Mouse (Mus musculus) hindbrain, embryonic 15.5 days (tissue): Measurements from ENCODE around the gene Arid5b. TPM values are rescaled to one million over a fixed set of nuclear protein-coding genes. Genes with fewer than 3 reads are reported as not detected.

Experiments used
- ATAC-seq: fragments of 200-750 bp; cut with Nextera tagmentation; 2 replicates; pipeline ENCODE4 v1.8.0; 2017; ENCODE audit warnings: low read depth, moderate number of reproducible peaks, moderate TSS enrichment; ENCODE audit not compliant: low FRiP score
- H3K27ac ChIP-seq: fragments of 300-500 bp; sonication (generic); replicated peaks from 2 replicates; pipeline ENCODE4 v1.5.1; 2015; ENCODE audit warnings: mild to moderate bottlenecking, inconsistent platforms
- H3K27me3 ChIP-seq: fragments of 300-500 bp; sonication (generic); 2 replicates; pipeline ENCODE4 v1.6.1; 2015; ENCODE audit warnings: control low read depth, inconsistent platforms
- H3K36me3 ChIP-seq: fragments of 300-500 bp; sonication (generic); 2 replicates; pipeline ENCODE4 v1.6.1; 2015; ENCODE audit warnings: control low read depth, inconsistent platforms
- H3K4me1 ChIP-seq: fragments of 300-500 bp; sonication (generic); replicated peaks from 2 replicates; pipeline ENCODE4 v1.6.1; 2015; ENCODE audit warnings: control low read depth, inconsistent platforms
- H3K4me2 ChIP-seq: fragments of 300-500 bp; sonication (generic); 2 replicates; pipeline ENCODE4 v1.6.1; 2015; ENCODE audit warnings: moderate library complexity, mild to moderate bottlenecking, inconsistent platforms
- H3K4me3 ChIP-seq: fragments of 300-500 bp; sonication (generic); 2 replicates; pipeline ENCODE4 v1.5.1; 2015; ENCODE audit warnings: mild to moderate bottlenecking, inconsistent platforms
- H3K9ac ChIP-seq: fragments of 300-500 bp; sonication (generic); 2 replicates; pipeline ENCODE4 v1.6.1; 2015; ENCODE audit warnings: inconsistent platforms
- H3K9me3 ChIP-seq: fragments of 300-500 bp; sonication (generic); 2 replicates; pipeline ENCODE4 v1.6.1; 2016; ENCODE audit warnings: control low read depth, inconsistent platforms
- WGBS: fragments of 180-500 bp; shearing (Covaris S2); methylation state at CpG from one replicate; pipeline ENCODE4 v1.1.7; 2015; 5-methylcytosine and 5-hydroxymethylcytosine counted together
- polyA plus RNA-seq: library from polyadenylated mRNA; unstranded; fragments of >200 nt; fragmentation: Nextera tagmentation; extraction: Ambion mirVana; gene quantifications from 2 replicates; pipeline ENCODE4 v1.2.1, GENCODE M21; 2015

The Arid5b gene
- polyA plus RNA-seq, 1 experiment from 2014 or later: 17.4 TPM

DNA sequence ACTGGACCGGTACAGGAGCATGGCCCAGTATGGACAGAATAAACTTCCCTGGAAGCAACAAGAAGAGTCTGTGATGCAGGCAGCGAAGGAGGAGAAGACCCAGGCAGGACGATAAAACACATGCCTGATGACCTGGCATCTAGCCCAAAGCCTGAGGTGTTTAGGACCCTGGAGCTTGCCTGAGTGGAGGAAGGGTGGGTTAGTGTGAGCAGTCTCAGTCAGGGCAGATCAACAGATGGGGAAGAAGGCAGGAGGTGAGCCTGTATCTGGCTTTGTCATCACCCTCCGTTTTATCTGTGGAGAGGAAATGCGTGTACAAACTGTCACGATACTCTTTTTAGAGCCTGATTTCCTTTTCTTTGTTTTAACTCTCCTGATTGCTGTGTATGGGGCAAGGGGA, 196.8 kb downstream of the Arid5b start:
- H3K9ac ChIP-seq: no peak overlapping the region
- H3K27me3 ChIP-seq: no peaks in the 10 kb centered on the region
- no peak overlapping the region for H3K4me2 ChIP-seq
- no peaks in the 10 kb centered on the region for H3K4me1 ChIP-seq
- 64% methylated on average over 6 of the region's 6 CpGs for WGBS
- no peak for ATAC-seq
- no peak overlapping the region for H3K27ac ChIP-seq
- H3K4me3 ChIP-seq: no peak overlapping the region
- no peaks in the 10 kb centered on the region for H3K9me3 ChIP-seq
- H3K36me3 ChIP-seq: no peaks in the 10 kb centered on the region

DNA sequence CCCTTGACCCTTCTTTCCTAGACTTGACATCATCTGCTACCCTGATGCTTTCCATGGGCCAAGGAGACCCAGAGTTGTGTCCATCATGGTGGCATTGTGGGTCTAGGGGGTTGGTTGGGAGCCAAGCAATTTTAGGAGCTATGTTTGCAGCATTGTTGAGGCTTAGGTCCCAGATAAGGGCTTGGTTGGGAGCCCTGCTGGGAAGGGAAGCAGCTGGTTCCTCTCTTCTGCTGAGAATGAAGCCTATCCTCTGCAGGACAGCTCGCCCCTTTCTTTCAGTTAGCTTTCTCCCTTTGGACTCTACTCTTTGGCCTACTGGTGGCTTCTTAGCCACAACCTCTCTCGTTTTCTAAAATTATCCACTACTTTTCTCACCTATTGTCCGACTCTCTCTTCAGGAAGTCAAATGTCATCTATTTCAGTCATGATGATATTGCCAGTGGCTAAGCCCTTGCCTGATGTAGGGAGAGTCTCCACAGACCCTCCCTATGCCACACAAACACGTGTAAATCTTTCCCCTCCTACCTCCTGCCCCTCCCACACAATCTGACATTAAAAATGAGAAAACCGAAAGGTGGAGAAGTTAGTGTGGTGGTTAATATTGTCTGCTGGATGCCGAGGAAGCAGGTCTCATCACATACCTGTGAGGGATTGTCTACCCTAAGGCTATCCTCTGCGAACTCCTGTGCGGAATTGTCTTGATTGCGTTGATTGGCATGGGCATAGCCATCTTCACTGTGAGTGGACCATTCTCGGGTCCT, 198.4 kb downstream of the Arid5b start:
- Histone ChIP-seq H3K4me2 (no peak overlapping the region), H3K9me3 (no peaks in the 10 kb centered on the region), H3K27ac (no peak overlapping the region), H3K4me3 (no peak overlapping the region), H3K9ac (no peak overlapping the region), H3K4me1 (no peaks in the 10 kb centered on the region), H3K36me3 (no peaks in the 10 kb centered on the region), H3K27me3 (no peaks in the 10 kb centered on the region)
- no peak for ATAC-seq
- WGBS: 89% methylated on average over 10 of the region's 10 CpGs

- no peak for ATAC-seq
- Histone ChIP-seq H3K9me3 (no peaks in the 10 kb centered on the region), H3K36me3 (no peaks in the 10 kb centered on the region), H3K27ac (no peak overlapping the region), H3K4me3 (no peak overlapping the region), H3K27me3 (no peaks in the 10 kb centered on the region), H3K4me2 (no peak overlapping the region), H3K9ac (no peak overlapping the region), H3K4me1 (no peaks in the 10 kb centered on the region)
- 93% methylated on average over 3 of the region's 3 CpGs for WGBS
These were observed 199.8 kb downstream of the Arid5b start for GRCm38 (mm10) chr10:68078708-68079107.

- no peaks in the 10 kb centered on the region for H3K9me3 ChIP-seq
- ATAC-seq: no peak
- WGBS: 94% methylated on average over 5 of the region's 5 CpGs
These were observed 203.4 kb downstream of the Arid5b start for GRCm38 (mm10) chr10:68075181-68075580.

GRCm38 (mm10) chr10:68074291-68074690, 204.2 kb downstream of the Arid5b start:
- H3K4me3 ChIP-seq: no peak overlapping the region
- no peak overlapping the region for H3K27ac ChIP-seq
- H3K9ac ChIP-seq: no peak overlapping the region
- WGBS: 91% methylated on average over 12 of the region's 12 CpGs
- ATAC-seq: no peak
- H3K4me1 ChIP-seq: no peaks in the 10 kb centered on the region
- no peak overlapping the region for H3K4me2 ChIP-seq
- H3K27me3 ChIP-seq: no peaks in the 10 kb centered on the region
- no peaks in the 10 kb centered on the region for H3K36me3 ChIP-seq
- no peaks in the 10 kb centered on the region for H3K9me3 ChIP-seq

More at GRCm38 (mm10) chr10:68075181-68075580, 203.4 kb downstream of the Arid5b start:
- Histone ChIP-seq H3K9ac (no peak overlapping the region), H3K4me3 (no peak overlapping the region), H3K4me1 (no peaks in the 10 kb centered on the region), H3K27ac (no peak overlapping the region), H3K36me3 (no peaks in the 10 kb centered on the region), H3K27me3 (no peaks in the 10 kb centered on the region), H3K4me2 (no peak overlapping the region)

DNA sequence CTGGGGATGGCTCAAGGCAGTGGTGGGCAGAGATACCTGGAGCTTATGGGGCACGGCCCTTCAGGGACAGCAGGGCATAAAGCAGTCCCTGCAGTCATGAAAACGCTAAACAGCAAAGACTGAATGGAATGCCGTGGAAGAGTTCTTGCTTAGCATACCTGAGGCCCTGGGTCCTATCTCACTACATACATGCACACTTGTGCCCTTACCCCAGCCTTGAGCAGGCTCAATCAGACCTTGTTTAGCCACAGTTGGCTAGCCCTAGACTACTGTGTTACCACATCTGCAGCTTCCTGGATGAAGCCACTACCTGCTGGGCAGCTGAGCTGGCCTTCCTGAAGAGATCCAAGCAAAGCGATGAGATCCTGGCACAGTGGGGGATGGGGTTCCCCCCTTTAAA, 205.9 kb downstream of the Arid5b start:
- Histone ChIP-seq H3K9me3 (no peaks in the 10 kb centered on the region), H3K27me3 (no peaks in the 10 kb centered on the region), H3K27ac (no peak overlapping the region), H3K4me1 (no peaks in the 10 kb centered on the region), H3K36me3 (no peaks in the 10 kb centered on the region), H3K4me2 (no peak overlapping the region), H3K4me3 (no peak overlapping the region), H3K9ac (no peak overlapping the region)
- no peak for ATAC-seq
- WGBS: 85% methylated on average over 4 of the region's 4 CpGs

DNA sequence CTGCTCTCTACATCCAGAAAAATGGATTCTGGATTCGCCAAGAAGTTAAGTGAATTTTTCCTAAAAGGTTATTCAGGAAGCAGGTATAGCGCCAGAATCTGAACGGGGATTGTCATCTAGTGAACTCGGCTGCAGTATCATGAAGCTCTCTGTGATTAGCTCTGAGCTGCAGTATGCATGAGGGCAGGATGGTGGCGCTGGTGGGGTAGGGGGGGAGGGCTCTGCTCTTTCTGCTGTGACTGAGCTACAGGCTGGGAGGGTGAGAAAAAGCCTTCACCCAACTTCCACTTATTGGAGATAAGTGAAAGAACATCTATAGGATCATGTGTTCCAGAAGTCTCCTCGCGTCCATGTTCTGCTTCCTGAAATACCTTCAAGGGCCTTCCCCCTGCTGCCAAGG, 207.5 kb downstream of the Arid5b start:
- no peak overlapping the region for H3K4me2 ChIP-seq
- no peak overlapping the region for H3K9ac ChIP-seq
- no peak overlapping the region for H3K4me3 ChIP-seq
- H3K27ac ChIP-seq: no peak overlapping the region
- 86% methylated on average over 7 of the region's 7 CpGs for WGBS
- no peaks in the 10 kb centered on the region for H3K4me1 ChIP-seq
- no peaks in the 10 kb centered on the region for H3K27me3 ChIP-seq
- H3K9me3 ChIP-seq: no peaks in the 10 kb centered on the region
- ATAC-seq: no peak
- no peaks in the 10 kb centered on the region for H3K36me3 ChIP-seq

- peaks cover 14% of the 10 kb centered on the region for H3K4me1 ChIP-seq
- ATAC-seq: no peak
- no peak overlapping the region for H3K4me3 ChIP-seq
- no peak overlapping the region for H3K27ac ChIP-seq
- no peaks in the 10 kb centered on the region for H3K9me3 ChIP-seq
- no peaks in the 10 kb centered on the region for H3K27me3 ChIP-seq
- H3K9ac ChIP-seq: no peak overlapping the region
- H3K36me3 ChIP-seq: no peaks in the 10 kb centered on the region
- WGBS: 84% methylated on average over 8 of the region's 8 CpGs
- no peak overlapping the region for H3K4me2 ChIP-seq
These were observed 210.1 kb downstream of the Arid5b start for GRCm38 (mm10) chr10:68068426-68068825.

GRCm38 (mm10) chr10:68067961-68068360, 210.6 kb downstream of the Arid5b start:
- 82% methylated on average over 5 of the region's 5 CpGs for WGBS
- H3K4me1 ChIP-seq: peaks cover 14% of the 10 kb centered on the region
- H3K4me2 ChIP-seq: no peak overlapping the region
- no peaks in the 10 kb centered on the region for H3K36me3 ChIP-seq
- no peaks in the 10 kb centered on the region for H3K9me3 ChIP-seq
- ATAC-seq: no peak
- H3K9ac ChIP-seq: no peak overlapping the region
- no peaks in the 10 kb centered on the region for H3K27me3 ChIP-seq
- H3K27ac ChIP-seq: no peak overlapping the region
- no peak overlapping the region for H3K4me3 ChIP-seq

DNA sequence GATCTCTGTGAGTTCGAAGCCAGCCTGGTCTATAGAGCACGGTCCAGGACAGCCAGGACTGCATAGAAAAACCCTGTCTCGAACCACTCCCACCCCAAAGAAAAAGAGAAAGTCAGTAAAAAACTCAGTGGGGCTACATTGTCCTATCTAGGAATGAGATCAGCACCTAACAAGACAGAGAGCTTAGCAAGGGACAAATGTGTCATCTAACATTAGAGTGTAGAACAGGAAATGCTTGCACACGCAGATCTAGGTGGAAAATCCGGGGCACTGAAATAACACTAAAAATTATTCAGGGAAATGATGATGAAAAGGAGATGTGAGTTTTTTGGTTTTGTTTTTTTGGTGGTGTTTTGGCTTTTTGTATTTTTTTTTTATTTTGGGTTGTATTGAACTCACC, 212.4 kb downstream of the Arid5b start:
- 96% methylated on average over 5 of the region's 5 CpGs for WGBS
- Histone ChIP-seq H3K9me3 (no peaks in the 10 kb centered on the region), H3K27ac (no peak overlapping the region), H3K4me1 (peaks cover 15% of the 10 kb centered on the region), H3K4me3 (no peak overlapping the region), H3K36me3 (no peaks in the 10 kb centered on the region), H3K27me3 (no peaks in the 10 kb centered on the region), H3K4me2 (no peak overlapping the region), H3K9ac (no peak overlapping the region)
- ATAC-seq: no peak

GRCm38 (mm10) chr10:68064571-68064970, 214.0 kb downstream of the Arid5b start:
- Histone ChIP-seq H3K27me3 (no peaks in the 10 kb centered on the region), H3K27ac (no peak overlapping the region), H3K4me1 (peaks cover 24% of the 10 kb centered on the region), H3K4me2 (peak overlapping the region; percentile 26), H3K9ac (no peak overlapping the region), H3K9me3 (no peaks in the 10 kb centered on the region), H3K36me3 (no peaks in the 10 kb centered on the region), H3K4me3 (no peak overlapping the region)
- no peak for ATAC-seq
- WGBS: 17% methylated on average over 10 of the region's 10 CpGs

DNA sequence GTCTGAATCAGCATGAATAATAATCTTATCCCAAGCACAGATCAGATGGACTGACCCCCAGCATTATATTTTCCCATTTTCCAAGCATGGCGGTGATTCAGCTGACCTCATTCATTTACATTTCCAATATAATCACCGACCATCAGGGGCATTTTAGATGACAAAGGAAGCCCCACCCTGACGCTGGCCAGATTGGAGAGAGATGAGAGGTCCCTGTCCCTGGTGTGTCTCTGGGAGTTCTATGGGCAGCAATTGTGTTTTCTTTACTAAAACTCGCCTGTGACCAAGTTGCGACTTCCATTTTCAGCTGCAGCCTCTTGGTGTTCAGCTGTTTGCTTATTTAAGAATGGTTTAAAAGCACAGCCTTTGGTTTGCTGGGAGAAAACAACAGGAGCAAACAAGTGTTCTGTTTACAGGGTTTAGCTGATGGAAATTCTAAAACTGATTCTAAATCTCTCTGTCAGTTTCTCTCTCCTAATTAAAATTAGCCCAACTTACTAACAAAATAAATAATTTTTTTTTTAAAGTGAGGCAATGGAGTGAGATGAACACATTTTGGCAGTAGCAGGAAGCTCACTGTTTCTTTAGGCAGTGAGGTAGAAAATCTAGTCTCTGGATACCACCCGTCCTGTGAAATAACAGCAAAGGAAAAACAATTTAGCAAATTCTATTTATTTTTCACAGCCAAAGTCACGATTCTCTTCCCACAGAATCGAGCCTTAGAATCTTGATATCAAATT, 214.6 kb downstream of the Arid5b start:
- H3K4me1 ChIP-seq: peaks cover 24% of the 10 kb centered on the region
- H3K36me3 ChIP-seq: no peaks in the 10 kb centered on the region
- H3K9ac ChIP-seq: no peak overlapping the region
- 12% methylated on average over 8 of the region's 8 CpGs for WGBS
- peak overlapping the region; percentile 26 for H3K4me2 ChIP-seq
- H3K27ac ChIP-seq: peak overlapping the region; percentile 17; the same call in 1 of the 2 replicates
- no peak overlapping the region for H3K4me3 ChIP-seq
- no peaks in the 10 kb centered on the region for H3K9me3 ChIP-seq
- no peaks in the 10 kb centered on the region for H3K27me3 ChIP-seq
- ATAC-seq: no peak
